Mouse (Mus musculus): ENCODE results near the gene Trpm3.

Gene Trpm3

GRCm38 (mm10) chr19:22925284-22925683 lies 786.4 kb downstream of the Trpm3 start:
- no peak for DNase-seq (ENCODE audit: low read depth)

GRCm38 (mm10) chr19:22926753-22927152 lies 787.9 kb downstream of the Trpm3 start:
- DNase-seq (ENCODE audit: low read depth): no peak

- no peak for DNase-seq (ENCODE audit: low read depth)
Observed at GRCm38 (mm10) chr19:22928366-22928765, 789.5 kb downstream of the Trpm3 start.

- no peak for DNase-seq (ENCODE audit: low read depth)
Observed at GRCm38 (mm10) chr19:22929768-22930167, 790.9 kb downstream of the Trpm3 start.

GRCm38 (mm10) chr19:22930368-22930834 lies 791.6 kb downstream of the Trpm3 start:
- no peak for DNase-seq (ENCODE audit: low read depth)

GRCm38 (mm10) chr19:22931006-22931405 lies 792.2 kb downstream of the Trpm3 start:
- DNase-seq (ENCODE audit: low read depth): no peak

GRCm38 (mm10) chr19:22935067-22935466 lies 796.2 kb downstream of the Trpm3 start:
- no peak for DNase-seq (ENCODE audit: low read depth)

GRCm38 (mm10) chr19:22938848-22939724 lies 800.2 kb downstream of the Trpm3 start:
- no peak for DNase-seq (ENCODE audit: low read depth)

- DNase-seq (ENCODE audit: low read depth): no peak
Observed at GRCm38 (mm10) chr19:22939836-22940235, 801.0 kb downstream of the Trpm3 start.

GRCm38 (mm10) chr19:22940487-22940886 lies 801.6 kb downstream of the Trpm3 start:
- no peak for DNase-seq (ENCODE audit: low read depth)

- DNase-seq (ENCODE audit: low read depth): no peak
Observed at GRCm38 (mm10) chr19:22940956-22941355, 802.1 kb downstream of the Trpm3 start.

- no peak for DNase-seq (ENCODE audit: low read depth)
Observed at GRCm38 (mm10) chr19:22952480-22952879, 813.6 kb downstream of the Trpm3 start.

- DNase-seq (ENCODE audit: low read depth): no peak
Observed at GRCm38 (mm10) chr19:22953191-22953590, 814.3 kb downstream of the Trpm3 start.

- no peak for DNase-seq (ENCODE audit: low read depth)
Observed at GRCm38 (mm10) chr19:22958414-22958813, 819.6 kb downstream of the Trpm3 start.

GRCm38 (mm10) chr19:22960450-22961265 lies 821.8 kb downstream of the Trpm3 start:
- no peak for DNase-seq (ENCODE audit: low read depth)

- DNase-seq (ENCODE audit: low read depth): no peak
Observed at GRCm38 (mm10) chr19:22962001-22962708, 823.3 kb downstream of the Trpm3 start.

GRCm38 (mm10) chr19:22962731-22963130 lies 823.9 kb downstream of the Trpm3 start:
- no peak for DNase-seq (ENCODE audit: low read depth)

GRCm38 (mm10) chr19:22963726-22964398 lies 825.0 kb downstream of the Trpm3 start:
- no peak for DNase-seq (ENCODE audit: low read depth)

GRCm38 (mm10) chr19:22965470-22965869 lies 826.6 kb downstream of the Trpm3 start:
- no peak for DNase-seq (ENCODE audit: low read depth)

- no peak for DNase-seq (ENCODE audit: low read depth)
Observed at GRCm38 (mm10) chr19:22973294-22973693, 834.4 kb downstream of the Trpm3 start.

- DNase-seq (ENCODE audit: low read depth): no peak
Observed at GRCm38 (mm10) chr19:22973727-22974126, 834.9 kb downstream of the Trpm3 start.

- DNase-seq (ENCODE audit: low read depth): no peak
Observed at GRCm38 (mm10) chr19:22975801-22976200, 837.0 kb downstream of the Trpm3 start.
